Mouse (Mus musculus): ENCODE data around the gene Rnf220. TPM values are rescaled to one million over a fixed set of nuclear protein-coding genes. Genes with fewer than 3 reads are reported as not detected.

The Rnf220 gene
- total RNA-seq, 2 experiments from 2014 or later: 184 to 189 TPM

- no peak overlapping the region for H3K27ac ChIP-seq
- DNase-seq (ENCODE audit: low spot score in 2 of 2): no peak
- TF ChIP-seq CTCF (conservative IDR thresholded peaks at IDR 0.05): no peak
- H3K4me3 ChIP-seq: no peak overlapping the region
Observed at GRCm38 (mm10) chr4:117305461-117305860, 191.4 kb downstream of the Rnf220 start.

- H3K4me3 ChIP-seq: peak overlapping the region; percentile 46
- no peak for DNase-seq (ENCODE audit: low spot score in 2 of 2)
- TF ChIP-seq CTCF (conservative IDR thresholded peaks at IDR 0.05): no peak
- H3K27ac ChIP-seq: no peak overlapping the region
Observed at GRCm38 (mm10) chr4:117304239-117305025, 192.4 kb downstream of the Rnf220 start.

- no peak for TF ChIP-seq CTCF (conservative IDR thresholded peaks at IDR 0.05)
- Histone ChIP-seq H3K4me3 (peak overlapping the region; percentile 46), H3K27ac (no peak overlapping the region)
- DNase-seq (ENCODE audit: low spot score in 2 of 2): no peak
Observed at GRCm38 (mm10) chr4:117303581-117304238, 193.1 kb downstream of the Rnf220 start.

GRCm38 (mm10) chr4:117302027-117302806, 194.6 kb downstream of the Rnf220 start:
- DNase-seq (ENCODE audit: low spot score in 2 of 2): no peak
- no peak overlapping the region for H3K27ac ChIP-seq
- TF ChIP-seq CTCF (conservative IDR thresholded peaks at IDR 0.05): no peak
- H3K4me3 ChIP-seq: no peak overlapping the region

- no peak for DNase-seq (ENCODE audit: low spot score in 2 of 2)
- H3K4me3 ChIP-seq: no peak overlapping the region
- no peak for TF ChIP-seq CTCF (conservative IDR thresholded peaks at IDR 0.05)
- no peak overlapping the region for H3K27ac ChIP-seq
Observed at GRCm38 (mm10) chr4:117299921-117300320, 196.9 kb downstream of the Rnf220 start.

- no peak for TF ChIP-seq CTCF (conservative IDR thresholded peaks at IDR 0.05)
- DNase-seq (ENCODE audit: low spot score in 2 of 2): no peak
- H3K4me3 ChIP-seq: no peak overlapping the region
- no peak overlapping the region for H3K27ac ChIP-seq
Observed at GRCm38 (mm10) chr4:117297819-117298218, 199.0 kb downstream of the Rnf220 start.

GRCm38 (mm10) chr4:117296849-117297593, 199.8 kb downstream of the Rnf220 start:
- Histone ChIP-seq H3K4me3 (no peak overlapping the region), H3K27ac (no peak overlapping the region)
- TF ChIP-seq CTCF (conservative IDR thresholded peaks at IDR 0.05): no peak
- DNase-seq (ENCODE audit: low spot score in 2 of 2): no peak

GRCm38 (mm10) chr4:117291696-117292095, 205.2 kb downstream of the Rnf220 start:
- DNase-seq (ENCODE audit: low spot score in 2 of 2): no peak
- Histone ChIP-seq H3K4me3 (no peak overlapping the region), H3K27ac (no peak overlapping the region)
- TF ChIP-seq CTCF (conservative IDR thresholded peaks at IDR 0.05): no peak

- H3K4me3 ChIP-seq: peak overlapping the region; percentile 71
- TF ChIP-seq CTCF (conservative IDR thresholded peaks at IDR 0.05): no peak
- H3K27ac ChIP-seq: peak overlapping the region; percentile 93
- DNase-seq (ENCODE audit: low spot score in 2 of 2): peak; percentile 49 to 73
Observed at GRCm38 (mm10) chr4:117288927-117289801, 207.7 kb downstream of the Rnf220 start.

- no peak for TF ChIP-seq CTCF (conservative IDR thresholded peaks at IDR 0.05)
- DNase-seq (ENCODE audit: low spot score in 2 of 2): no peak
- Histone ChIP-seq H3K4me3 (peak overlapping the region; percentile 71), H3K27ac (peak overlapping the region; percentile 93)
Observed at GRCm38 (mm10) chr4:117288277-117288926, 208.4 kb downstream of the Rnf220 start.

GRCm38 (mm10) chr4:117284363-117284762, 212.5 kb downstream of the Rnf220 start:
- Histone ChIP-seq H3K27ac (no peak overlapping the region), H3K4me3 (no peak overlapping the region)
- TF ChIP-seq CTCF (conservative IDR thresholded peaks at IDR 0.05): no peak
- DNase-seq (ENCODE audit: low spot score in 2 of 2): no peak

Data from layer of hippocampus, adult 2 months (tissue).